Mouse (Mus musculus) forebrain, postnatal 0 days (tissue): ENCODE results near the gene Nyap1. TPM values are rescaled to one million over a fixed set of nuclear protein-coding genes. Genes with fewer than 3 reads are reported as not detected.
A peak's percentile ranks its signal among the peaks of the same experiment; 100 is the strongest.

ENCODE experiments used
- ATAC-seq: fragments of 200-750 bp; cut with Nextera tagmentation; 2 replicates; pipeline ENCODE4 v1.8.0; 2017; ENCODE audit warnings: mild to moderate bottlenecking, moderate library complexity
- DNase-seq: peaks from one replicate; pipeline ENCODE4 v3.0.0-alpha.2; 2015
- H3K27ac ChIP-seq: fragments of 300-500 bp; sonication (generic); 2 replicates; pipeline ENCODE4 v1.5.1; 2014; ENCODE audit warnings: low read depth, mild to moderate bottlenecking, antibody characterized with exemption, low read length, moderate library complexity, mixed read lengths
- H3K27me3 ChIP-seq: fragments of 300-500 bp; sonication (generic); 2 replicates; pipeline ENCODE4 v1.6.1; 2014; ENCODE audit warnings: mild to moderate bottlenecking, low read length, mixed read lengths; ENCODE audit not compliant: insufficient read depth
- H3K36me3 ChIP-seq: fragments of 300-500 bp; sonication (generic); 2 replicates; pipeline ENCODE4 v1.6.1; 2014; ENCODE audit warnings: mild to moderate bottlenecking, moderate library complexity; ENCODE audit not compliant: insufficient read depth
- H3K4me1 ChIP-seq: fragments of 300-500 bp; sonication (generic); 2 replicates; pipeline ENCODE4 v1.6.1; 2014; ENCODE audit warnings: antibody characterized with exemption; ENCODE audit not compliant: insufficient read depth
- H3K4me2 ChIP-seq: fragments of 300-500 bp; sonication (generic); 2 replicates; pipeline ENCODE4 v1.6.1; 2014; ENCODE audit warnings: low read depth, mild to moderate bottlenecking, moderate library complexity
- H3K4me3 ChIP-seq: fragments of 300-500 bp; sonication (generic); 2 replicates; pipeline ENCODE4 v1.5.1; 2014; ENCODE audit warnings: low read depth, low read length, mixed read lengths
- H3K9ac ChIP-seq: fragments of 300-500 bp; sonication (generic); 2 replicates; pipeline ENCODE4 v1.6.1; 2014; ENCODE audit warnings: mild to moderate bottlenecking
- H3K9me3 ChIP-seq: fragments of 300-500 bp; sonication (generic); 2 replicates; pipeline ENCODE4 v1.6.1; 2016; ENCODE audit warnings: low read length
- CTCF ChIP-seq: sonication (generic); IDR thresholded peaks from 2 replicates; pipeline ENCODE4 v1.5.1; 2016; ENCODE audit warnings: antibody characterized with exemption, control low read depth, low read depth
- WGBS: fragments of 180-500 bp; shearing (Covaris S2); extraction: QIAGEN DNeasy Blood & Tissue Kit; methylation state at CpG from one replicate; pipeline ENCODE4 v1.1.7; 2014; 5-methylcytosine and 5-hydroxymethylcytosine counted together
- polyA plus RNA-seq: library from polyadenylated mRNA; unstranded; fragments of >200 nt; fragmentation: Nextera tagmentation; extraction: Ambion mirVana; gene quantifications from 2 replicates; pipeline ENCODE4 v1.2.1, GENCODE M21; 2015
- total RNA-seq: library from RNA; depleted of rRNA; stranded (reverse); fragments of >200 nt; gene quantifications from 2 replicates; pipeline ENCODE4 v1.2.3, GENCODE M21; 2014

Gene Nyap1
- total and polyA plus RNA-seq, 2 experiments from 2014 or later = 48.9 to 252 TPM

- DNase-seq (no peak), ATAC-seq (no peak)
- Histone ChIP-seq H3K4me1 (peaks cover 6% of the 10 kb centered on the region; the same call in 1 of the 2 replicates), H3K9me3 (no peaks in the 10 kb centered on the region), H3K27me3 (no peaks in the 10 kb centered on the region), H3K4me3 (no peak overlapping the region), H3K4me2 (no peak overlapping the region), H3K36me3 (peaks cover 24% of the 10 kb centered on the region), H3K27ac (no peak overlapping the region), H3K9ac (no peak overlapping the region)
- no peak for TF ChIP-seq CTCF
- 79% methylated on average over 6 of the region's 6 CpGs for WGBS
Measured at GRCm38 (mm10) chr5:137749196-137749836, 7.9 kb upstream of the Nyap1 start.

- H3K27ac ChIP-seq = peak overlapping the region; percentile 85; the same call in 1 of the 2 replicates
- peaks cover 16% of the 10 kb centered on the region for H3K36me3 ChIP-seq
- peaks cover 6% of the 10 kb centered on the region; the same call in 1 of the 2 replicates for H3K4me1 ChIP-seq
- TF ChIP-seq CTCF = no peak
- no peaks in the 10 kb centered on the region for H3K9me3 ChIP-seq
- peak overlapping the region; percentile 94 for H3K4me2 ChIP-seq
- no peaks in the 10 kb centered on the region for H3K27me3 ChIP-seq
- H3K4me3 ChIP-seq = peak overlapping the region; percentile 55
- no peak for DNase-seq
- WGBS = 34% methylated on average over 5 of the region's 5 CpGs
- no peak for ATAC-seq
- H3K9ac ChIP-seq = peak overlapping the region; percentile 43
Measured at GRCm38 (mm10) chr5:137748130-137748770, 6.8 kb upstream of the Nyap1 start.

- DNase-seq = no peak
- no peaks in the 10 kb centered on the region for H3K9me3 ChIP-seq
- peak overlapping the region; percentile 60 for H3K9ac ChIP-seq
- no peak for ATAC-seq
- peak; percentile 40; the same call in 1 of the 2 replicates for TF ChIP-seq CTCF
- H3K4me3 ChIP-seq = peak overlapping the region; percentile 55
- 6% methylated on average over 26 of the region's 26 CpGs for WGBS
- H3K36me3 ChIP-seq = peaks cover 12% of the 10 kb centered on the region
- H3K4me1 ChIP-seq = peaks cover 6% of the 10 kb centered on the region; the same call in 1 of the 2 replicates
- peak overlapping the region; percentile 94 for H3K4me2 ChIP-seq
- peak overlapping the region; percentile 85 for H3K27ac ChIP-seq
- no peaks in the 10 kb centered on the region for H3K27me3 ChIP-seq
Measured at GRCm38 (mm10) chr5:137747326-137747961, 6.0 kb upstream of the Nyap1 start.

- no peak for ATAC-seq
- Histone ChIP-seq H3K9me3 (no peaks in the 10 kb centered on the region), H3K36me3 (peaks cover 10% of the 10 kb centered on the region), H3K4me3 (peak overlapping the region; percentile 55), H3K9ac (peak overlapping the region; percentile 60), H3K4me1 (peaks cover 6% of the 10 kb centered on the region; the same call in 1 of the 2 replicates), H3K4me2 (peak overlapping the region; percentile 94), H3K27me3 (no peaks in the 10 kb centered on the region), H3K27ac (peak overlapping the region; percentile 85)
- no peak for DNase-seq
- WGBS = under 1% methylated on average over 16 of the region's 16 CpGs
- no peak for TF ChIP-seq CTCF
Measured at GRCm38 (mm10) chr5:137746851-137747325, 5.5 kb upstream of the Nyap1 start.

GRCm38 (mm10) chr5:137746282-137746850 is 5.0 kb upstream of the Nyap1 start:
- Histone ChIP-seq H3K4me1 (peaks cover 6% of the 10 kb centered on the region; the same call in 1 of the 2 replicates), H3K36me3 (peaks cover 5% of the 10 kb centered on the region), H3K4me3 (peak overlapping the region; percentile 55), H3K27me3 (no peaks in the 10 kb centered on the region), H3K4me2 (peak overlapping the region; percentile 94), H3K9ac (peak overlapping the region; percentile 60), H3K9me3 (no peaks in the 10 kb centered on the region), H3K27ac (peak overlapping the region; percentile 85)
- ATAC-seq (peak; percentile 1; the same call in 1 of the 2 replicates), DNase-seq (no peak)
- no peak for TF ChIP-seq CTCF
- WGBS = 2% methylated on average over 19 of the region's 20 CpGs

- DNase-seq (peak; percentile 93), ATAC-seq (peak; percentile 55)
- H3K4me3 ChIP-seq = peak within 1 kb of the TSS; percentile 55
- no peaks in the 10 kb centered on the region for H3K36me3 ChIP-seq
- peaks cover 6% of the 10 kb centered on the region; the same call in 1 of the 2 replicates for H3K4me1 ChIP-seq
- H3K9ac ChIP-seq = peak within 1 kb of the TSS; percentile 60
- TF ChIP-seq CTCF = no peak
- WGBS = 2% methylated on average over 28 of the region's 28 CpGs
- no peaks in the 10 kb centered on the region for H3K9me3 ChIP-seq
- no peaks in the 10 kb centered on the region for H3K27me3 ChIP-seq
- peak within 1 kb of the TSS; percentile 85 for H3K27ac ChIP-seq
- H3K4me2 ChIP-seq = peak within 1 kb of the TSS; percentile 94
Measured at GRCm38 (mm10) chr5:137745214-137746171, 4.1 kb upstream of the Nyap1 start, which contains the start of gene Tsc22d4. Gene Tsc22d4, plus strand, starts transcription at chr5:137745730.
